Mouse (Mus musculus) cerebellum, postnatal 36 days (tissue): ENCODE data around the gene Ott.
"Not testable (repeated sequence)": the region's sequence is repeated elsewhere in the genome, so short reads cannot be mapped to it uniquely, and the experiment has no call there.

Experiments used
- DNase-seq, 2 experiments: peaks; one replicate each; pipeline ENCODE4 v3.0.0; 2021 to 2022; ENCODE audit warnings: mixed read lengths in 2 of 2

The Ott gene

DNA sequence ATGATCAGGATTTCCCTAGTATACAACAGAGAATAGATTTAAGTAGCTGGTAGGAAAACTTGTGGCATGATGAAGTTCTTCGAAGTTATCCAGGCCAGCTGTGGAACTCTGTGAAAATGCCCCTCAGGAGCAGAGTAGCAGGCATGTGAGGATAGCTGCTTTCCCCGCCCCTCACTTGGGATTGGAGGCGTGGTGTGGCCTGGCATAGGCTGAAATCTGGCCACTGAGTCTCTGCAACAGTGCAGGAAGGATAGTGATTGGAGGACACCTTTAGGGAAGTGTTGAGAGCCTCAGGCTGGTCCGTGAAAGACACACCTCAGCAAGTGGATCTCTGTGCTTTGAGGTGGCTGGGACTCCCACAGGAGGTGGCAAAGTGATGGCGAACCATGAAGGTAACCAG, at the start of gene Ott:
Gene Ott (plus strand): TSS at position 301 of the 400 bp plus-strand sequence.
- DNase-seq = not testable (repeated sequence)
